Mouse (Mus musculus): ENCODE data around the gene Tenm4.
A peak's percentile ranks its signal among the peaks of the same experiment; 100 is the strongest.

Gene Tenm4

GRCm38 (mm10) chr7:96170924-96171595 lies at the start of gene Tenm4:
TSS of gene Tenm4 (plus strand) at chr7:96171246.
- no peak for DNase-seq (ENCODE audit: low read depth, low spot score)

- no peak for DNase-seq (ENCODE audit: low read depth, low spot score)
Observed at GRCm38 (mm10) chr7:96130763-96131162, 40.3 kb upstream of the Tenm4 start.

GRCm38 (mm10) chr7:96131175-96131574 lies 39.9 kb upstream of the Tenm4 start:
- no peak for DNase-seq (ENCODE audit: low read depth, low spot score)

GRCm38 (mm10) chr7:96136497-96136961 lies 34.5 kb upstream of the Tenm4 start:
- no peak for DNase-seq (ENCODE audit: low read depth, low spot score)

- no peak for DNase-seq (ENCODE audit: low read depth, low spot score)
Observed at GRCm38 (mm10) chr7:96141876-96142275, 29.2 kb upstream of the Tenm4 start.

GRCm38 (mm10) chr7:96142973-96143596 lies 28.0 kb upstream of the Tenm4 start:
- no peak for DNase-seq (ENCODE audit: low read depth, low spot score)

- DNase-seq (ENCODE audit: low read depth, low spot score), result no peak
Observed at GRCm38 (mm10) chr7:96147436-96147835, 23.6 kb upstream of the Tenm4 start.

GRCm38 (mm10) chr7:96148191-96148590 lies 22.9 kb upstream of the Tenm4 start:
- DNase-seq (ENCODE audit: low read depth, low spot score), result no peak

GRCm38 (mm10) chr7:96151277-96151676 lies 19.8 kb upstream of the Tenm4 start:
- peak; percentile 5 for DNase-seq (ENCODE audit: low read depth, low spot score)

GRCm38 (mm10) chr7:96151961-96152360 lies 19.1 kb upstream of the Tenm4 start:
- no peak for DNase-seq (ENCODE audit: low read depth, low spot score)

- DNase-seq (ENCODE audit: low read depth, low spot score), result no peak
Observed at GRCm38 (mm10) chr7:96152431-96152830, 18.6 kb upstream of the Tenm4 start.

- DNase-seq (ENCODE audit: low read depth, low spot score), result no peak
Observed at GRCm38 (mm10) chr7:96152924-96153359, 18.1 kb upstream of the Tenm4 start.

- DNase-seq (ENCODE audit: low read depth, low spot score), result no peak
Observed at GRCm38 (mm10) chr7:96154025-96154424, 17.0 kb upstream of the Tenm4 start.

- DNase-seq (ENCODE audit: low read depth, low spot score), result no peak
Observed at GRCm38 (mm10) chr7:96156481-96157255, 14.4 kb upstream of the Tenm4 start.

GRCm38 (mm10) chr7:96164141-96164540 lies 6.9 kb upstream of the Tenm4 start:
- no peak for DNase-seq (ENCODE audit: low read depth, low spot score)

GRCm38 (mm10) chr7:96168921-96169320 lies 2.1 kb upstream of the Tenm4 start:
- DNase-seq (ENCODE audit: low read depth, low spot score), result no peak

- no peak for DNase-seq (ENCODE audit: low read depth, low spot score)
Observed at GRCm38 (mm10) chr7:96171596-96172563, 834 bp downstream of the Tenm4 start.

- DNase-seq (ENCODE audit: low read depth, low spot score), result no peak
Observed at GRCm38 (mm10) chr7:96176781-96177180, 5.7 kb downstream of the Tenm4 start.

GRCm38 (mm10) chr7:96181751-96182150 lies 10.7 kb downstream of the Tenm4 start:
- no peak for DNase-seq (ENCODE audit: low read depth, low spot score)

- DNase-seq (ENCODE audit: low read depth, low spot score), result no peak
Observed at GRCm38 (mm10) chr7:96183195-96183594, 12.1 kb downstream of the Tenm4 start.

GRCm38 (mm10) chr7:96185411-96185810 lies 14.4 kb downstream of the Tenm4 start:
- DNase-seq (ENCODE audit: low read depth, low spot score), result no peak
